12 mouse cellular contexts compared by ENCODE assay signal in genomic region chr19:47334713-47335112, GRCm38 (mm10).
A peak's percentile ranks its signal among the peaks of the same experiment; 100 is the strongest.
DNase-seq lines count a peak whose midpoint lies in the region; ATAC-seq and TF ChIP-seq lines count a peak whose summit lies in the region.
"Had no signal": no experiment of that assay in that cellular context is flagged by ENCODE, and none has a peak within 500 bp of the region (broad histone marks: within the 10 kb centered on the region; RNA-seq: fewer than 3 reads in every experiment).

No protein-coding gene starts in this region.

- peaks cover 54% of the 10 kb centered on the region for H3K4me1 ChIP-seq in embryonic facial prominence, embryonic 14.5 days (ENCODE audit: control insufficient read depth, insufficient read depth, low read length)
- H3K4me1 ChIP-seq in hindbrain, embryonic 12.5 days, result peaks cover 51% of the 10 kb centered on the region
- H3K4me1 ChIP-seq in neural tube, embryonic 12.5 days, result peaks cover 43% of the 10 kb centered on the region
- H3K4me1 ChIP-seq in kidney, adult 2 months (ENCODE audit: control insufficient read depth, insufficient read depth, low read length), result 0 out of 2 replicates have a peak, but pooled peaks cover 6% of the 10 kb centered on the region

- no peak for TF ChIP-seq POLR2A in kidney, adult 2 months (IDR thresholded peaks at IDR 0.05; ENCODE audit: low read depth, low read length)

- 50% methylated on average over 17 of the region's 17 CpGs for WGBS in embryonic facial prominence, embryonic 14.5 days
- 20% methylated on average over 17 of the region's 17 CpGs for WGBS in hindbrain, embryonic 12.5 days
- WGBS in neural tube, embryonic 12.5 days, result 27% methylated on average over 17 of the region's 17 CpGs
- 74% methylated on average over 17 of the region's 17 CpGs for WGBS in kidney, adult 2 months

- H3K27me3 ChIP-seq in embryonic facial prominence, embryonic 14.5 days (replicated peaks; ENCODE audit: control insufficient read depth, insufficient read depth, low read length), result no peaks in the 10 kb centered on the region
- H3K27me3 ChIP-seq in hindbrain, embryonic 12.5 days, result no peaks in the 10 kb centered on the region; the same call in 1 of the 2 replicates
- H3K27me3 ChIP-seq in neural tube, embryonic 12.5 days (replicated peaks), result 0 out of 2 replicates have a peak, but pooled peaks cover 7% of the 10 kb centered on the region
- no peaks in the 10 kb centered on the region for H3K27me3 ChIP-seq in kidney, adult 2 months (replicated peaks; ENCODE audit: control insufficient read depth, insufficient read depth, low read length)

- ATAC-seq in embryonic facial prominence, embryonic 14.5 days (ENCODE audit: low read depth), result no peak
- ATAC-seq in hindbrain, embryonic 12.5 days (ENCODE audit: low FRiP score), result peak; percentile 57
- ATAC-seq in neural tube, embryonic 12.5 days (ENCODE audit: low FRiP score, low read depth), result no peak

- TF ChIP-seq CTCF in kidney, adult 2 months (conservative IDR thresholded peaks at IDR 0.05; ENCODE audit: insufficient read depth, insufficient read length, low read depth, low read length), result no peak

- no peak overlapping the region for H3K27ac ChIP-seq in embryonic facial prominence, embryonic 14.5 days (replicated peaks; ENCODE audit: low read depth, low read length)
- peak overlapping the region; percentile 60 for H3K27ac ChIP-seq in hindbrain, embryonic 12.5 days
- no peak overlapping the region for H3K27ac ChIP-seq in neural tube, embryonic 12.5 days
- H3K27ac ChIP-seq in kidney, adult 2 months (ENCODE audit: insufficient read depth, low read depth, low read length), result no peak overlapping the region
- H3K27ac ChIP-seq: liver, embryonic 13.5 days had no signal

- H3K4me3 ChIP-seq in embryonic facial prominence, embryonic 14.5 days (ENCODE audit: low read depth, low read length), result no peak overlapping the region
- H3K4me3 ChIP-seq in hindbrain, embryonic 12.5 days, result no peak overlapping the region
- no peak overlapping the region for H3K4me3 ChIP-seq in neural tube, embryonic 12.5 days
- no peak overlapping the region for H3K4me3 ChIP-seq in kidney, adult 2 months (ENCODE audit: insufficient read depth, low read depth, low read length)
- H3K4me3 ChIP-seq: erythroblast, embryonic 14.5 days; liver, embryonic 13.5 days had no signal

- intact Hi-C loops in left cerebral cortex, postnatal 4 days (cut with DNase I), result loop anchor here (5.0 kb wide), 1 partner anchor 157 kb away; the partner anchor contains the start of gene Neurl1a
- intact Hi-C loops in left cerebral cortex, postnatal 25 days (cut with DNase I), result no loop called here

- H3K4me2 ChIP-seq in embryonic facial prominence, embryonic 14.5 days (ENCODE audit: low read depth, low read length), result no peak overlapping the region
- H3K4me2 ChIP-seq in hindbrain, embryonic 12.5 days (replicated peaks), result 0 out of 2 replicates have a peak overlapping the region, but pooled peaks have one; percentile 19
- 0 out of 2 replicates have a peak overlapping the region, but pooled peaks have one; percentile 14 for H3K4me2 ChIP-seq in neural tube, embryonic 12.5 days (replicated peaks)
- H3K4me2 ChIP-seq: liver, embryonic 13.5 days had no signal

- H3K9ac ChIP-seq in embryonic facial prominence, embryonic 14.5 days (ENCODE audit: low read depth, low read length), result 0 out of 2 replicates have a peak overlapping the region, but pooled peaks have one; percentile 2
- H3K9ac ChIP-seq in hindbrain, embryonic 12.5 days, result no peak overlapping the region
- peak overlapping the region; percentile 33; the same call in 1 of the 2 replicates for H3K9ac ChIP-seq in neural tube, embryonic 12.5 days
- H3K9ac ChIP-seq: liver, embryonic 13.5 days had no signal

- DNase-seq in left cerebral cortex, postnatal 4 days, result peak; percentile 17
- DNase-seq in left cerebral cortex, postnatal 25 days (ENCODE audit: low spot score in 2 of 2), result no peak
- no peak for DNase-seq in embryonic facial prominence, embryonic 14.5 days (ENCODE audit: low spot score)
- no peak for DNase-seq in right cerebral cortex, postnatal 10 days (ENCODE audit: low spot score in 2 of 2)
- DNase-seq in kidney, adult 2 months, result no peak
- DNase-seq: cerebellum, adult 2 months; kidney, postnatal 4 days; liver, embryonic 13.5 days had no signal

- no peaks in the 10 kb centered on the region for H3K9me3 ChIP-seq in embryonic facial prominence, embryonic 14.5 days (ENCODE audit: control insufficient read depth, low read length)
- H3K9me3 ChIP-seq in hindbrain, embryonic 12.5 days (replicated peaks), result no peaks in the 10 kb centered on the region
- H3K9me3 ChIP-seq in neural tube, embryonic 12.5 days, result no peaks in the 10 kb centered on the region
- H3K9me3 ChIP-seq: G1E; liver, embryonic 13.5 days had no signal

- no peaks in the 10 kb centered on the region for H3K36me3 ChIP-seq in embryonic facial prominence, embryonic 14.5 days (ENCODE audit: control insufficient read depth, insufficient read depth, low read length)
- H3K36me3 ChIP-seq in hindbrain, embryonic 12.5 days, result no peaks in the 10 kb centered on the region
- no peaks in the 10 kb centered on the region for H3K36me3 ChIP-seq in neural tube, embryonic 12.5 days
- H3K36me3 ChIP-seq in kidney, adult 2 months (ENCODE audit: control insufficient read depth, insufficient read depth, low read length), result no peaks in the 10 kb centered on the region
- H3K36me3 ChIP-seq: G1E; liver, embryonic 13.5 days had no signal
